Mouse (Mus musculus) CH12.LX (cell line): ENCODE data around the gene Nck2.

Source experiments
- CHD1 ChIP-seq: IDR thresholded peaks from 2 replicates; pipeline ENCODE4 v1.6.1; 2012; ENCODE audit warnings: low read depth, low read length, improper control_type of control experiment, inconsistent platforms
- CTCF ChIP-seq, 2 experiments: IDR thresholded peaks in 1 of 2; conservative IDR thresholded peaks in 1 of 2; 2 replicates each; pipeline ENCODE4 v1.5.1; 2011 to 2012; ENCODE audit warnings: low read depth in 2 of 2, low read length in 2 of 2, improper control_type of control experiment in 1 of 2, inconsistent platforms in 1 of 2, mild to moderate bottlenecking in 1 of 2, moderate library complexity in 1 of 2
- ETS1 ChIP-seq: conservative IDR thresholded peaks from 2 replicates; pipeline ENCODE4 v1.6.1; 2012; ENCODE audit warnings: low read depth, mild to moderate bottlenecking, inconsistent platforms, low read length, improper control_type of control experiment, moderate library complexity
- HCFC1 ChIP-seq: IDR thresholded peaks from 2 replicates; pipeline ENCODE4 v1.6.1; 2012; ENCODE audit warnings: low read depth, mild to moderate bottlenecking, inconsistent platforms, low read length, improper control_type of control experiment
- MAZ ChIP-seq: IDR thresholded peaks from 2 replicates; pipeline ENCODE4 v1.6.1; 2012; ENCODE audit warnings: low read depth, mild to moderate bottlenecking, inconsistent platforms, low read length, improper control_type of control experiment, moderate library complexity
- POLR2A ChIP-seq: IDR thresholded peaks from 2 replicates; pipeline ENCODE4 v1.6.1; 2011; ENCODE audit warnings: low read depth, mild to moderate bottlenecking, improper control_type of control experiment, low read length
- TBP ChIP-seq: conservative IDR thresholded peaks from 2 replicates; pipeline ENCODE4 v1.6.1; 2011; ENCODE audit warnings: low read depth, low read length, improper control_type of control experiment
- TCF12 ChIP-seq: IDR thresholded peaks from 2 replicates; pipeline ENCODE4 v1.6.1; 2014; ENCODE audit warnings: low read depth, mild to moderate bottlenecking, inconsistent platforms, low read length, improper control_type of control experiment
- USF1 ChIP-seq: IDR thresholded peaks from 2 replicates; pipeline ENCODE4 v1.6.1; 2014; ENCODE audit warnings: low read depth, mild to moderate bottlenecking, inconsistent platforms, low read length, improper control_type of control experiment

DNA sequence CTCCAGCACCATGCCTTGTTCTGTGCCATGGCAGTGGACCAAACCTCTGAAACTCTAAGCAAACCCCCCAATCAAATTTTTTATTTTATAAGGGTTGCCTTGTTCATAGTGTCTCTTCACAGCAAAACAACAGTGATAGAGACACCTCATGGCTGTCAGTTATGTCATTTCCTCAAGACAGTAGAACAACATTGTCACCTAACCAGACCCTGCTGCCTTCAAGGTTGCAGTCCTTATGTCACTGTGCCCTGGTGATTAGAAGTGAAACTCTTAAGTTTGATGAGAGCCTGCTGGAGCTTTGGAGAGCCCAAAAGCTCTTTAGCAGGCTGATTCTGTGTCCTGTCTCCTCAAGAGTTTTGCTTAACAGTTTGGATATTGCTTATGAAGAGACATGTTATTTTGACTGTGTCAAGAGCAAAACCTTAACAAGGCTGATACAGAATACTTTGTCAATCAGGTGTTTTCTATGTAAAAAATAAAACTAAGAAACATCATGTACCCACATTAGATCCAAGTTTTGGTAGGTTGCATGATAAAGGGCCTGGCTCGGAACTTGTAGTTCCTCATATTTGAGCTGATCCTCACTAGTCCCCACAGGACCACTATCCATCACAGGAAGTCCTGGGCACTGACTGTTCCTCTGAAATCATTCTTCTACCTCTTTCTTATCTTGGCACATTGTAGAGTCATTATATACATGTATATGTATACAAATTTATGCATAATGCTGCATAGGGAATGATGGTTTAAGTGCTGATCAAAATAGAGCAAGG, 76.0 kb downstream of the Nck2 start:
- TF ChIP-seq CTCF (conservative IDR thresholded peaks at IDR 0.05 in 1 of 2, IDR thresholded peaks at IDR 0.05 in 1 of 2; ENCODE audit: low read depth in 2 of 2, low read length in 2 of 2) = no peak
- TF ChIP-seq CHD1 = no peak
- TF ChIP-seq USF1 = no peak
- no peak for TF ChIP-seq TCF12
- no peak for TF ChIP-seq POLR2A
- no peak for TF ChIP-seq ETS1
- TF ChIP-seq HCFC1 = no peak
- TF ChIP-seq MAZ = no peak
- no peak for TF ChIP-seq TBP
